Mouse (Mus musculus): ENCODE data around the gene Vars. TPM values are rescaled to one million over a fixed set of nuclear protein-coding genes. Genes with fewer than 3 reads are reported as not detected.

The Vars gene
- polyA plus RNA-seq, 1 experiment from 2014 or later: 85.2 TPM

- Histone ChIP-seq H3K9me3 (ENCODE audit: control insufficient read depth, low read length) (no peaks in the 10 kb centered on the region), H3K4me1 (replicated peaks; ENCODE audit: control insufficient read depth, insufficient read depth, low read length) (peaks cover 35% of the 10 kb centered on the region), H3K9ac (replicated peaks; ENCODE audit: low read depth, low read length) (peak within 1 kb of the TSS; percentile 62), H3K36me3 (ENCODE audit: control insufficient read depth, insufficient read depth) (0 out of 2 replicates have a peak, but pooled peaks cover 2% of the 10 kb centered on the region), H3K27ac (ENCODE audit: low read length) (peak within 1 kb of the TSS; percentile 87), H3K27me3 (replicated peaks; ENCODE audit: control insufficient read depth, insufficient read depth, low read length) (no peaks in the 10 kb centered on the region), H3K4me2 (ENCODE audit: low read length) (peak within 1 kb of the TSS; percentile 58), H3K4me3 (replicated peaks; ENCODE audit: low read length) (peak within 1 kb of the TSS; percentile 49)
- no peak for ATAC-seq
- 4% methylated on average over 11 of the region's 11 CpGs for WGBS
Measured at GRCm38 (mm10) chr17:35049561-35050016, 48.8 kb downstream of the Vars start, which contains the start of gene Clic1. Gene Clic1, plus strand, starts transcription at chr17:35049966.

GRCm38 (mm10) chr17:35050126-35050750 lies 49.5 kb downstream of the Vars start:
- Histone ChIP-seq H3K9me3 (ENCODE audit: control insufficient read depth, low read length) (no peaks in the 10 kb centered on the region), H3K4me2 (ENCODE audit: low read length) (peak overlapping the region; percentile 58), H3K27ac (ENCODE audit: low read length) (peak overlapping the region; percentile 87), H3K9ac (replicated peaks; ENCODE audit: low read depth, low read length) (peak overlapping the region; percentile 62), H3K36me3 (ENCODE audit: control insufficient read depth, insufficient read depth) (0 out of 2 replicates have a peak, but pooled peaks cover 2% of the 10 kb centered on the region), H3K27me3 (replicated peaks; ENCODE audit: control insufficient read depth, insufficient read depth, low read length) (no peaks in the 10 kb centered on the region), H3K4me1 (replicated peaks; ENCODE audit: control insufficient read depth, insufficient read depth, low read length) (peaks cover 35% of the 10 kb centered on the region), H3K4me3 (replicated peaks; ENCODE audit: low read length) (peak overlapping the region; percentile 49)
- ATAC-seq: no peak
- WGBS: 1% methylated on average over 27 of the region's 27 CpGs

- Histone ChIP-seq H3K4me2 (ENCODE audit: low read length) (peak overlapping the region; percentile 58), H3K9me3 (ENCODE audit: control insufficient read depth, low read length) (no peaks in the 10 kb centered on the region), H3K27ac (ENCODE audit: low read length) (peak overlapping the region; percentile 88), H3K4me1 (replicated peaks; ENCODE audit: control insufficient read depth, insufficient read depth, low read length) (peaks cover 30% of the 10 kb centered on the region), H3K4me3 (replicated peaks; ENCODE audit: low read length) (peak overlapping the region; percentile 47), H3K36me3 (ENCODE audit: control insufficient read depth, insufficient read depth) (0 out of 2 replicates have a peak, but pooled peaks cover 2% of the 10 kb centered on the region), H3K9ac (replicated peaks; ENCODE audit: low read depth, low read length) (peak overlapping the region; percentile 69), H3K27me3 (replicated peaks; ENCODE audit: control insufficient read depth, insufficient read depth, low read length) (no peaks in the 10 kb centered on the region)
- ATAC-seq: peak; percentile 23; the same call in 1 of the 2 replicates
- WGBS: under 1% methylated on average over 21 of the region's 21 CpGs
Measured at GRCm38 (mm10) chr17:35051156-35052086, 50.6 kb downstream of the Vars start.

DNA sequence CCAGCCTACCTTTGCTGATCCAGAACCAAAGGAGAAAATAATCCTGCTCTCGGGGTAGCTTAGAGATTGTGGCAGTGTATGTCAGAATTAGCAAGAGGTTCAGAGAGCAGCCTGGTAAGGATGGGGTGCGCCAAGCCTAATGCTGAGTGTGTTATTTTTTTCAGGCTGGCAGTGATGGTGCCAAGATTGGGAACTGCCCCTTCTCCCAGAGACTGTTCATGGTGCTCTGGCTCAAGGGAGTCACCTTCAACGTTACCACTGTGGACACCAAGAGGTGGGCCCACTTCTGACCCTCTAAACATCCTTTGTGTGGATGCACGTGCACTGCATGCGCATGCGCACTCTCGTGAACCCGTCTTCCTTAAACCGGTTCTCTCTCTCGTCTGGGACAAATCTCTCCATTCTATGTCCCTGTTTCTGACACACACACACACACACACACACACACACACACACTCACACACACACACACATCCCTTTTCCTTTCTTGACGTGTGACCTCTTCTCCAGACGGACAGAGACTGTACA lies 51.5 kb downstream of the Vars start:
- 70% methylated on average over 12 of the region's 12 CpGs for WGBS
- H3K27me3 ChIP-seq (replicated peaks; ENCODE audit: control insufficient read depth, insufficient read depth, low read length): no peaks in the 10 kb centered on the region
- no peaks in the 10 kb centered on the region for H3K9me3 ChIP-seq (ENCODE audit: control insufficient read depth, low read length)
- H3K27ac ChIP-seq (ENCODE audit: low read length): peak overlapping the region; percentile 88
- H3K36me3 ChIP-seq (ENCODE audit: control insufficient read depth, insufficient read depth): 0 out of 2 replicates have a peak, but pooled peaks cover 2% of the 10 kb centered on the region
- H3K4me2 ChIP-seq (ENCODE audit: low read length): peak overlapping the region; percentile 58
- H3K4me1 ChIP-seq (replicated peaks; ENCODE audit: control insufficient read depth, insufficient read depth, low read length): peaks cover 30% of the 10 kb centered on the region
- ATAC-seq: no peak
- H3K4me3 ChIP-seq (replicated peaks; ENCODE audit: low read length): no peak overlapping the region; the same call in 1 of the 2 replicates
- H3K9ac ChIP-seq (replicated peaks; ENCODE audit: low read depth, low read length): peak overlapping the region; percentile 69

- 91% methylated on average over 7 of the region's 7 CpGs for WGBS
- Histone ChIP-seq H3K4me1 (replicated peaks; ENCODE audit: control insufficient read depth, insufficient read depth, low read length) (peaks cover 29% of the 10 kb centered on the region), H3K27ac (ENCODE audit: low read length) (no peak overlapping the region), H3K9me3 (ENCODE audit: control insufficient read depth, low read length) (no peaks in the 10 kb centered on the region), H3K36me3 (ENCODE audit: control insufficient read depth, insufficient read depth) (peaks cover 2% of the 10 kb centered on the region; the same call in 1 of the 2 replicates), H3K4me3 (replicated peaks; ENCODE audit: low read length) (no peak overlapping the region), H3K27me3 (replicated peaks; ENCODE audit: control insufficient read depth, insufficient read depth, low read length) (no peaks in the 10 kb centered on the region), H3K9ac (replicated peaks; ENCODE audit: low read depth, low read length) (no peak overlapping the region), H3K4me2 (ENCODE audit: low read length) (no peak overlapping the region)
- no peak for ATAC-seq
Measured at GRCm38 (mm10) chr17:35055691-35056495, 55.1 kb downstream of the Vars start.

GRCm38 (mm10) chr17:35057090-35057489 lies 56.3 kb downstream of the Vars start:
- H3K4me2 ChIP-seq (ENCODE audit: low read length): no peak overlapping the region
- H3K4me1 ChIP-seq (replicated peaks; ENCODE audit: control insufficient read depth, insufficient read depth, low read length): peaks cover 25% of the 10 kb centered on the region
- no peaks in the 10 kb centered on the region for H3K27me3 ChIP-seq (replicated peaks; ENCODE audit: control insufficient read depth, insufficient read depth, low read length)
- H3K4me3 ChIP-seq (replicated peaks; ENCODE audit: low read length): no peak overlapping the region
- WGBS: 82% methylated on average over 3 of the region's 3 CpGs
- H3K36me3 ChIP-seq (ENCODE audit: control insufficient read depth, insufficient read depth): peaks cover 5% of the 10 kb centered on the region; the same call in 1 of the 2 replicates
- no peak overlapping the region for H3K9ac ChIP-seq (replicated peaks; ENCODE audit: low read depth, low read length)
- ATAC-seq: no peak
- no peaks in the 10 kb centered on the region for H3K9me3 ChIP-seq (ENCODE audit: control insufficient read depth, low read length)
- no peak overlapping the region for H3K27ac ChIP-seq (ENCODE audit: low read length)

- Histone ChIP-seq H3K9ac (replicated peaks; ENCODE audit: low read depth, low read length) (peak overlapping the region; percentile 66; the same call in 1 of the 2 replicates), H3K4me1 (replicated peaks; ENCODE audit: control insufficient read depth, insufficient read depth, low read length) (peaks cover 22% of the 10 kb centered on the region), H3K4me3 (replicated peaks; ENCODE audit: low read length) (peak overlapping the region; percentile 77), H3K27ac (ENCODE audit: low read length) (no peak overlapping the region), H3K9me3 (ENCODE audit: control insufficient read depth, low read length) (no peaks in the 10 kb centered on the region), H3K4me2 (ENCODE audit: low read length) (no peak overlapping the region; the same call in 1 of the 2 replicates), H3K36me3 (ENCODE audit: control insufficient read depth, insufficient read depth) (peaks cover 5% of the 10 kb centered on the region; the same call in 1 of the 2 replicates), H3K27me3 (replicated peaks; ENCODE audit: control insufficient read depth, insufficient read depth, low read length) (no peaks in the 10 kb centered on the region)
- no peak; the same call in 1 of the 2 replicates for ATAC-seq
- WGBS: 65% methylated on average over 9 of the region's 9 CpGs
Measured at GRCm38 (mm10) chr17:35058316-35058715, 57.5 kb downstream of the Vars start.

Data from forebrain, embryonic 16.5 days (tissue).